Comparison of ENCODE assay signal across 8 mouse cellular contexts in genomic region chr16:13903488-13903887, GRCm38 (mm10). TPM values are rescaled to one million over a fixed set of nuclear protein-coding genes. Genes with fewer than 3 reads are reported as not detected.
A peak's percentile ranks its signal among the peaks of the same experiment; 100 is the strongest.
DNase-seq lines count a peak whose midpoint lies in the region; ATAC-seq and TF ChIP-seq lines count a peak whose summit lies in the region.

No protein-coding gene starts in this region.

- H3K9me3 ChIP-seq in intestine, embryonic 16.5 days (ENCODE audit: control insufficient read depth, low read length) = no peaks in the 10 kb centered on the region
- H3K9me3 ChIP-seq in stomach, embryonic 15.5 days = no peaks in the 10 kb centered on the region

- TF ChIP-seq CTCF in cerebellum, adult 2 months (IDR thresholded peaks at IDR 0.05; ENCODE audit: borderline replicate concordance, insufficient read depth, low read depth, low read length) = peak; percentile 65; the same call in 1 of the 2 replicates
- peak; percentile 14; the same call in 1 of the 2 replicates for TF ChIP-seq CTCF in embryonic fibroblast, embryonic 13.5 days (IDR thresholded peaks at IDR 0.05; ENCODE audit: borderline replicate concordance, insufficient read depth, low read length)

- H3K36me3 ChIP-seq in intestine, embryonic 16.5 days (ENCODE audit: control insufficient read depth, insufficient read depth, low read length) = no peaks in the 10 kb centered on the region
- no peaks in the 10 kb centered on the region for H3K36me3 ChIP-seq in stomach, embryonic 15.5 days

- ATAC-seq in intestine, embryonic 16.5 days = peak; percentile 83
- ATAC-seq in stomach, embryonic 15.5 days (ENCODE audit: insufficient read depth, low FRiP score, low read depth) = peak; percentile 75

- H3K4me1 ChIP-seq in cerebellum, adult 2 months (ENCODE audit: control insufficient read depth, insufficient read depth, low read length) = peaks cover 2% of the 10 kb centered on the region; the same call in 1 of the 2 replicates
- no peaks in the 10 kb centered on the region; the same call in 1 of the 2 replicates for H3K4me1 ChIP-seq in embryonic fibroblast, embryonic 13.5 days (ENCODE audit: control insufficient read depth, insufficient read depth, low read length)
- H3K4me1 ChIP-seq in intestine, embryonic 16.5 days (ENCODE audit: control insufficient read depth, insufficient read depth, low read length) = peaks cover 9% of the 10 kb centered on the region
- 0 out of 2 replicates have a peak, but pooled peaks cover 8% of the 10 kb centered on the region for H3K4me1 ChIP-seq in stomach, embryonic 15.5 days

- TF ChIP-seq POLR2A in cerebellum, adult 2 months (IDR thresholded peaks at IDR 0.05; ENCODE audit: borderline replicate concordance, insufficient read depth, low read length) = no peak
- TF ChIP-seq POLR2A in embryonic fibroblast, embryonic 13.5 days (IDR thresholded peaks at IDR 0.05; ENCODE audit: low read depth, low read length) = no peak

- peak overlapping the region; percentile 91 for H3K9ac ChIP-seq in intestine, embryonic 16.5 days (ENCODE audit: low read depth, low read length)
- H3K9ac ChIP-seq in stomach, embryonic 15.5 days = peak overlapping the region; percentile 95; the same call in 1 of the 2 replicates

- WGBS in cerebellum, adult 2 months = 3% methylated on average over 8 of the region's 8 CpGs
- WGBS in intestine, embryonic 16.5 days = 5% methylated on average over 8 of the region's 8 CpGs
- WGBS in stomach, embryonic 15.5 days = 6% methylated on average over 8 of the region's 8 CpGs

- no peaks in the 10 kb centered on the region for H3K27me3 ChIP-seq in cerebellum, adult 2 months (ENCODE audit: control insufficient read depth, insufficient read depth, low read length)
- no peaks in the 10 kb centered on the region for H3K27me3 ChIP-seq in intestine, embryonic 16.5 days (replicated peaks; ENCODE audit: control insufficient read depth, insufficient read depth, low read length)
- no peaks in the 10 kb centered on the region for H3K27me3 ChIP-seq in stomach, embryonic 15.5 days (replicated peaks)

- H3K27ac ChIP-seq in cerebellum, adult 2 months (ENCODE audit: insufficient read depth, low read length) = peak overlapping the region; percentile 75; the same call in 1 of the 2 replicates
- H3K27ac ChIP-seq in embryonic fibroblast, embryonic 13.5 days (ENCODE audit: insufficient read depth, low read length) = peak overlapping the region; percentile 35
- H3K27ac ChIP-seq in intestine, embryonic 16.5 days (ENCODE audit: low read length) = peak overlapping the region; percentile 86
- peak overlapping the region; percentile 88 for H3K27ac ChIP-seq in stomach, embryonic 15.5 days

- H3K4me3 ChIP-seq in cerebellum, adult 2 months (replicated peaks; ENCODE audit: insufficient read depth, low read depth, low read length) = peak overlapping the region; percentile 85
- H3K4me3 ChIP-seq in embryonic fibroblast, embryonic 13.5 days (ENCODE audit: insufficient read depth, low read length) = peak overlapping the region; percentile 65
- peak overlapping the region; percentile 83 for H3K4me3 ChIP-seq in intestine, embryonic 16.5 days (ENCODE audit: low read length)
- H3K4me3 ChIP-seq in stomach, embryonic 15.5 days (replicated peaks) = peak overlapping the region; percentile 95

- H3K4me2 ChIP-seq in intestine, embryonic 16.5 days (ENCODE audit: low read depth, low read length) = peak overlapping the region; percentile 56
- peak overlapping the region; percentile 66 for H3K4me2 ChIP-seq in stomach, embryonic 15.5 days

- DNase-seq in cerebellum, adult 2 months = peak in 1 of 2 experiments; percentile 85
- no peak for DNase-seq in cerebellum, adult 8-10 months
- DNase-seq in right cerebral cortex, adult 18-20 months = peak; percentile 86
- DNase-seq in right cerebral cortex, postnatal 25 days = no peak
- peak; percentile 75 for DNase-seq in lung, postnatal 14 days

RNA-seq across cellular contexts. Expression of gene Mpv17l, which starts 0.5 kb away (rescaled TPM):
- polyA plus RNA-seq in cerebellum, adult 2 months (2012; rRNA removed) = 30.7 and 36.7 TPM in 2 replicates
- polyA plus RNA-seq in embryonic fibroblast, embryonic 13.5 days (2011; ENCODE audit: insufficient read length, low read depth, missing spikeins) = 4.7 and 5.1 TPM in 2 replicates
- 17.3 and 20.3 TPM in 2 replicates for polyA plus RNA-seq in intestine, embryonic 16.5 days (2015; fragmentation: Nextera tagmentation; extraction: Ambion mirVana)
- polyA plus RNA-seq in stomach, embryonic 15.5 days (2015; fragmentation: Nextera tagmentation; extraction: Ambion mirVana) = 15.4 and 17.6 TPM in 2 replicates

RNA-seq across cellular contexts. Expression of gene Pdxdc1, which starts 0.6 kb away (rescaled TPM):
- 94.7 and 105 TPM in 2 replicates for polyA plus RNA-seq in cerebellum, adult 2 months (2012; rRNA removed)
- 195 and 220 TPM in 2 replicates for polyA plus RNA-seq in embryonic fibroblast, embryonic 13.5 days (2011; ENCODE audit: insufficient read length, low read depth, missing spikeins)
- 91.6 and 102 TPM in 2 replicates for polyA plus RNA-seq in intestine, embryonic 16.5 days (2015; fragmentation: Nextera tagmentation; extraction: Ambion mirVana)
- 96.8 and 108 TPM in 2 replicates for polyA plus RNA-seq in stomach, embryonic 15.5 days (2015; fragmentation: Nextera tagmentation; extraction: Ambion mirVana)

Comparison
In these comparisons a context has a peak if more than half of its experiments do, and no peak if none do; other contexts are left out.
1. DNase-seq: peak in right cerebral cortex, adult 18-20 months (single experiment) and lung, postnatal 14 days (single experiment); none in cerebellum, adult 8-10 months (single experiment) and right cerebral cortex, postnatal 25 days (single experiment).
2. H3K27ac ChIP-seq: peak in every context shown above with its lines; median percentile 88 in stomach, embryonic 15.5 days; 86 in intestine, embryonic 16.5 days; 75 in cerebellum, adult 2 months; 35 in embryonic fibroblast, embryonic 13.5 days.
3. Peak in every context shown above with its lines, with median percentiles within 50 percentile points of each other: H3K4me3 ChIP-seq.